Mouse (Mus musculus): ENCODE measurements around the gene Nol4l.
"Not testable (repeated sequence)": the region's sequence is repeated elsewhere in the genome, so short reads cannot be mapped to it uniquely, and the experiment has no call there.

Gene Nol4l

DNA sequence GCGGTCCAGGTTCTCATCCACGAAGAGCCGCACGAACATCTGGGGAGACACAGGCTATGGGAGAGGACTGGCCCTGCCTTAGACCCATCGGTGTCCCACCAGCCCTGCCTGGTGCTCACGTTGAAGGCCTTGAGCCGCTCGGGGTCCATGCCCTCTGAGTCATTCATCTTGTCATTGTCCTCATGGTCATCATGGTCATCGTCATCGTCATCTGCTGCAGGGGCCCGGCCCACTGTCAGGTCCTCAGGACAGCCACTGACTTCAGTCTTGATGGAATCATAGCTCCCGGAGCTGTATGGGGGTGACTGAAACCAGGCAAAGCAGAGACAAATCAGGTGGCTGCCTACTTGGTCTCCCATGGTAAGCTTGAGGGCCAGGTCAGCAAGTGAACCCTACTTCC lies 111.9 kb downstream of the Nol4l start:
- DNase-seq (ENCODE audit: low spot score): no peak

- DNase-seq (ENCODE audit: low spot score): no peak
These were observed 115.2 kb downstream of the Nol4l start for GRCm38 (mm10) chr2:153414607-153415006.

DNA sequence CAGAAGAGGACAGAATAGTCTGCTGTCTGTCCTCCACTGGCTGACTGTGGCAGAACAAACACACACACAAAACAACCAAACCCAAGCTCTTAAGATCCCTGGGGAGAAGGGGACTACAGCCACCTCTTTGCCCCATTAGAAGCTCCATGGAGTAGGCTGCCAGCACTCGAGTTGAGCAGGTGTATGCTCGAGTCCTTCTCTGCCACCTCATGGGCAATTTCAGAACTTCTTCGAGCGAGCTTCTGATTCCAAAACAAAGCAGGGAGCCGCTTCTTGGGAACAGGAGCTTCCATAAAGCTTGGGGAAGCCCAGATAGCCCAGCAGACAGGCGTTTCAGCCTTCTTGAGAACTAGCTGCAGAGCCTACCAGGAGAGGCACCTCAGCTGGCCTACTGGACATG lies 117.2 kb downstream of the Nol4l start:
- DNase-seq (ENCODE audit: low spot score): no peak

- no peak for DNase-seq (ENCODE audit: low spot score)
These were observed 118.2 kb downstream of the Nol4l start for GRCm38 (mm10) chr2:153411557-153411956.

DNA sequence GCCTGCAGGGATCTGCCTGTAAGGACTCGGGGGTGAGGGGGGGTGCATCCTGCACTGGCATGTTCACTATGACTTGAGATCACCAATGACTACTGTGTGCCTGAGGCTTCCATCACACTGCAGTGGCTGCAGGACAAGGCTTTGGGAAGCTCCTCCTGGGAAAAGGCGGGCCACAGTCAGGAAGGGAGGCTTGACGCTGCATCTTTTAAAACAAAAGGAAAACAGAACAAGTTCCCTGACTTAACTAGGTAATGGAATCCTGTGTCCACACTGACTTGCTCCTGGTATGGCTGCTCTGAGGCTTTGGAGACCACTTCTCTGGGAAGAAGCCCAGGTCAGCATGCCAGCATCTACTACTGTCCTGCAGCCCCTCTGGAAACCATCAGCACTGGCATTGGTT lies 120.8 kb downstream of the Nol4l start:
- DNase-seq (ENCODE audit: low spot score): no peak

GRCm38 (mm10) chr2:153406882-153407281 lies 122.9 kb downstream of the Nol4l start:
- no peak for DNase-seq (ENCODE audit: low spot score)

DNA sequence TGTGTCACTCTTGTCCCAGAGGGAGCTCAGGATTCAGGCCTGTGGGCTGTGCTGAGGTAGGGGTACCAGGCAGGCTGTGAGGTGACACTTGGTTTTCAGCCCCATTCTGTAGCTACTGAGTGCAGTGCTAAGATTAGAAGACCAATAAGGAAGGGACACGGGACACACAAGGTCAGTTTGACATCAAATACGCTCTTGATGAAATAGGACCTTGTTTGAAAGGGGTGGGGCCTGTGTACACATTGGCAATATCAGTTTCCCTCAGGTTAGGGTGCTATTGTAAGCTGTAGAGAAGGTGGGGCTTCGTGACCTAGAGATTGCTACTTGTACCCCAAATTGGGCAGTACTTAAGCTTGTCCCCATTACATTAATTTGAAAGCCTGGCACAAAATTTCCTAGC lies 124.9 kb downstream of the Nol4l start:
- no peak for DNase-seq (ENCODE audit: low spot score)

GRCm38 (mm10) chr2:153404062-153404461 lies 125.7 kb downstream of the Nol4l start:
- DNase-seq (ENCODE audit: low spot score): no peak

- DNase-seq (ENCODE audit: low spot score): no peak
These were observed 130.6 kb downstream of the Nol4l start for GRCm38 (mm10) chr2:153399166-153399565.

- no peak for DNase-seq (ENCODE audit: low spot score)
These were observed 131.8 kb downstream of the Nol4l start for GRCm38 (mm10) chr2:153397790-153398515.

DNA sequence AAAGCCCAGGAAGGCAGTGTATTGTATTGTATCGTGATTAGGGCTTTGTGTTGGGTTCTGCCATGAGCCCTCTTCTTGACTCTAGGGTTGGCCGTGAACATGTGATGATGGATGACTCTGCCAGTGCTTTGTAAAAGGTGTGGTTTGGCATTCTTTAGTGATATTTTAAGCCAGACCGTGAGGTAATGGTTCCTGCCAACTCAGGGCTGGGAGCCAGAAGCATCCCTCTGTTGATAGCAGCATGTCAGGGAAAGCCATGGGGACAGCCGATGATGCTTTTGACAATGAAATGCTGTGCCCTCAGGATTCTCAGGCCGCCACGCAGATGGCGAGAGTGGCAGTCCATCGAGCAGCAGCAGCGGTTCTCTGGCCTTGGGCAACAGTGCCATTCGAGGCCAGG lies 136.7 kb downstream of the Nol4l start:
- no peak for DNase-seq (ENCODE audit: low spot score)

DNA sequence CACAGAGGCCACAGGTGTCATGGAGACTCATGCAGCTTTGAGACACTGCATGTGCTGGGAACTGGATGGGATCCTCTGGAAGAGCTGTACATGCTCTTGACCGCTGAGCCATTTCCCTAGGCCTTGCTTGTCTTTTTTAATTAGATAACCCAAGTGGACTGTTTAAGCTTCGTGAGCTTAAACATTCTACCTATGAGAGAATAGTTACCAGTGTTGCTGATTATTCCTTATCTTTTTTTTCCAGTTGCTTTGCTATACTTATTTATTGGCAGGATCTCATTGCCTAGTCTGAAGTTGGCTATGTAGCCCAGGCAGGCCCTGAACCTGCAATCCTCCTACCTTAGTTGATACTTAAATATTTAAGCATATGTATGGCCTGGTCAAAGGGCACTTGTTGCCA lies 139.9 kb downstream of the Nol4l start:
- no peak for DNase-seq (ENCODE audit: low spot score)

DNA sequence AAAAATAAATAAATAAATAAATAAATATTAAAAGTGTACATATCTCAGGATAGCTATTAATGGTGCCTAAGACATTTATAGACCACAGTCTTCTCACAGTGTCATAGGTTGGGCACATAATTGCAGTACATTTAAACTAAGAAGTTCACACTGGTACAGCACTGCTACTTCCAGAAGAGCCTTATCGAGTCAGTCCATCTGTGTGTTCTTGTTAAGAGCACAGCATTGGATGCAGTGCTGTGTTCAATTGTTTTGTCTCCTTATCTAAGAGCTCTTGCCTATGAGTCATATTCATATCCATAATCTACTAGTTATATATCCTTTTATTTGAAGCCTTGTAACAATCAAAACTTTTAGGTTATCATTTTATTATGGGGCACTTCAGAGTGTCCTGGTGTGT lies 149.3 kb downstream of the Nol4l start:
- no peak for DNase-seq (ENCODE audit: low spot score)

DNA sequence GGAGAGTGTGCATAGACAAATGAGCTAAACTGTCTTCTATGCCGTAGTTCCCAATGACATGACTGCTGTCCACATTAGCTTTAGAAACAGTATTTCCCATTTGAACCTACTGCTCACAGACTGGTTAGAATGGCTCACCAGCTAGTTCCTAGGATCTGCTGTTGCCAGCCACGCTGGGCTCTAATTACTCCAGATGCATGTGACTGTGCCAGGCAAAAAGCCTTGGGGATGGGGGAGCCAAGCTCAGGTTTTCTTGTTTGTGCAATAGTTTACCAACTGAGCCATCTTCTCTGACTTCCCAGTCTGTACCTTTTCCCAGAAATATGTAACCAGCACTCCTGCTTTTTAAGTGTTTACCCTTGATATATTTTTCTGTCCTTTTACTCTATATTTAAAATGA lies 154.4 kb downstream of the Nol4l start:
- no peak for DNase-seq (ENCODE audit: low spot score)

- DNase-seq (ENCODE audit: low spot score): no peak
These were observed 158.9 kb downstream of the Nol4l start for GRCm38 (mm10) chr2:153370871-153371270.

DNA sequence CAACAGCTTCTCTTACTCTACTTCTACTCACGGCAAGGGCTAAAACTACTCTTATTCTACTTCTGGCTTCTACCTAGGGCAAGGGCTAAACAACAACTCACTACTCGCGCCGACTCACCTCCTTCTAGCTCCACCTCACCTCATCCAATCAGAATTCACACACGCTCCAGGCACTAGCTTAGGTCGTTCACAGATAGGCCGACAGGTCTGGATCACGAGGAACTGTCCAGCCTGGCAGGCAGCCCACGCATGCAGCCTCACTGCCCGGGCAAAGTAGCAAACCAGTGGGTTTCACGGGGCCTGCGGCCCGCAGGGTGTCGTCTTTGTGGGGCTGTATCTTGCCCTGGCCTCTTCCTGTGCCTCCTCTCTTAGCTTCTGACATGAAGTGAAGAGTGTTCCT lies 165.2 kb downstream of the Nol4l start:
- not testable (repeated sequence) for DNase-seq (ENCODE audit: low spot score)

DNA sequence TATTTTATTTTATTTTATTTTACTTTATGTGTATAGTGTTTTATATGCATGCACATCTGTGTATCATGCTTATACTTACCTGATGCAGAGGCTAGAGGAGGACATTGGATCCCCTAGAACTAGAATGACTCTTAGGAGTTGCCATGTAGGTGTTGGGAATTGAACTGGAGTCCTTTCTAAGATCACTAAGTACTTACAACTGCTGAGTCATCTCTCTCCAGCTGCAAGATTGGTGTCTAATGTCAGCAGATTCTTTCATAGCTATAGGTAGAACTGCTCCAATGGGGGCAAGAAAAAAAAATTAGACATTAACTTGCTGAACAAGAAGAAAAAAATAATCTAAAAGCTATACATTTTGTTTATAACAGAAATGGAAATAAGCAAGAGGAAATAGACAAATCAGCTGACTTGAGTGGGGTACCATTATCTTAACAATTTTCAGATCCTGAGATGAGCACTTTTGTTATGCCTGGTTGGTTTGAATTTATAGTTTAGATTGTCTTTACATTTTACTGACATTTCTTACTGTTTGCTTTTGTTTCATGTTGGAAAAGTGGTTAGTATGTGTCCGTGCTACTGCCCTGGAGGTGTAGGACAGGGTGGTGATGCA lies 168.6 kb downstream of the Nol4l start:
- no peak for DNase-seq (ENCODE audit: low spot score)

Data from spleen, adult 12 weeks (tissue).